Mouse (Mus musculus) liver, postnatal 0 days (tissue): ENCODE measurements at regions not wholly inside any gene's neighbourhood (a gene's known extent, or its start where the extent isn't known, plus 50 kb on each side); places are given as distances from the start of the nearest gene placed in this dataset.

Experiments used
- CTCF ChIP-seq: sonication (generic); IDR thresholded peaks from 2 replicates; pipeline ENCODE4 v1.5.1; 2016; ENCODE audit warnings: antibody characterized with exemption, low read depth
- EP300 ChIP-seq: IDR thresholded peaks from 2 replicates; pipeline ENCODE4 v1.6.1; 2016; ENCODE audit warnings: antibody characterized with exemption, low read depth, mild to moderate bottlenecking

DNA sequence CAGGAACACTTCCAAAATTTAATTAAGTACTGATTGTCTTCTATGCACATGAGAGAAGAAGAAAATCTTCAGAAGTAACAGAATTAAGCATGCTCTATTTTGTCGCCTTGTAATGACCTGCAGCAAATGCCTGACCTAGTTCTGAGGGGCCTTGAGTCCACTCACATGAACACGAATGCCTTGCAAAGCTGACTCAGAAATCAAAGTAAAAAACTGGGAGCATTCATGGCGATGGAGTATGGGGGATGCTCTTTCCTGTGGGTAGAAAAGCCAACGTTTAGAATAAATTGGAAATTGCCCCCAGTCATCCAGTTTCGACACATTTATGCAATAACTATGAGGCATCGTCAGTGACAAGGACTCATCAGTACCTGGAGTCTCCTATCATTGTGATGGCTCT lies 779.1 kb downstream of the Bcl11a start:
- TF ChIP-seq CTCF (no peak), EP300 (no peak)
